Mouse (Mus musculus) midbrain, embryonic 12.5 days (tissue): ENCODE results near the gene Qrich2. TPM values are rescaled to one million over a fixed set of nuclear protein-coding genes. Genes with fewer than 3 reads are reported as not detected.

Experiments used
- ATAC-seq: fragments of 200-750 bp; cut with Nextera tagmentation; 2 replicates; pipeline ENCODE4 v1.8.0; 2017; ENCODE audit warnings: low read depth, moderate TSS enrichment, moderate library complexity; ENCODE audit not compliant: low FRiP score
- H3K27ac ChIP-seq: fragments of 300-500 bp; sonication (generic); replicated peaks from 2 replicates; pipeline ENCODE4 v1.5.1; 2016; ENCODE audit warnings: mild to moderate bottlenecking
- H3K27me3 ChIP-seq: fragments of 300-500 bp; sonication (generic); 2 replicates; pipeline ENCODE4 v1.6.1; 2016; ENCODE audit warnings: mild to moderate bottlenecking
- H3K36me3 ChIP-seq: fragments of 300-500 bp; sonication (generic); 2 replicates; pipeline ENCODE4 v1.6.1; 2016
- H3K4me1 ChIP-seq: fragments of 300-500 bp; sonication (generic); 2 replicates; pipeline ENCODE4 v1.6.1; 2016
- H3K4me2 ChIP-seq: fragments of 300-500 bp; sonication (generic); replicated peaks from 2 replicates; pipeline ENCODE4 v1.6.1; 2016; ENCODE audit warnings: mild to moderate bottlenecking, moderate library complexity
- H3K4me3 ChIP-seq: fragments of 300-500 bp; sonication (generic); 2 replicates; pipeline ENCODE4 v1.5.1; 2016; ENCODE audit warnings: mild to moderate bottlenecking
- H3K9ac ChIP-seq: fragments of 300-500 bp; sonication (generic); replicated peaks from 2 replicates; pipeline ENCODE4 v1.6.1; 2016; ENCODE audit warnings: mild to moderate bottlenecking, moderate library complexity
- H3K9me3 ChIP-seq: fragments of 300-500 bp; sonication (generic); 2 replicates; pipeline ENCODE4 v1.6.1; 2016; ENCODE audit warnings: mild to moderate bottlenecking
- WGBS: fragments of 180-500 bp; shearing (Covaris S2); methylation state at CpG from one replicate; pipeline ENCODE4 v1.1.7; 2016; 5-methylcytosine and 5-hydroxymethylcytosine counted together
- polyA plus RNA-seq: library from polyadenylated mRNA; unstranded; fragments of >200 nt; fragmentation: Nextera tagmentation; extraction: Ambion mirVana; gene quantifications from 2 replicates; pipeline ENCODE4 v1.2.1, GENCODE M21; 2016

Qrich2 gene
- polyA plus RNA-seq, 1 experiment from 2014 or later, result not detected

GRCm38 (mm10) chr11:116423782-116424620 lies 42.0 kb downstream of the Qrich2 start:
- Histone ChIP-seq H3K4me3 (no peak overlapping the region), H3K9ac (no peak overlapping the region), H3K27me3 (0 out of 2 replicates have a peak, but pooled peaks cover 3% of the 10 kb centered on the region), H3K27ac (no peak overlapping the region), H3K9me3 (no peaks in the 10 kb centered on the region), H3K4me1 (no peaks in the 10 kb centered on the region), H3K36me3 (no peaks in the 10 kb centered on the region), H3K4me2 (no peak overlapping the region)
- ATAC-seq, result no peak
- 82% methylated on average over 10 of the region's 10 CpGs for WGBS

DNA sequence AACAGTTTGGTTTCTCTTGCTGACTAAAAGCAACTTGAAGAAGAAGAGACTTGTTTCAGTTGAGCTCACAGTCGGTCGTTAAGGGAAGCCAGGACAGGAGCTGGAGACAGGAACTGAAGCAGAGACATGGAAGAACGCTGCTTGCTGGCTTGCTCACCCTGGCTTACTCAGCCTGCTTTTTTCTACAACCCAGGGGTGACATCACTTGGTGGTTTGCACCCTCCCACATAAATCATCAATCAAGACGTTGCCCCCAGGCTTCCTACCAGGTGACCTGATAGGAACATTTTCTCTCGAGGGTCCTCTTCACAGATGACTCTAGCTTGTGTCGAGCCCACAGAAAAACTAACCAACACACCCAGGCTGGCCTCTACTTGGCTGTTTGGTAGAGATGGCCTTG lies 42.8 kb downstream of the Qrich2 start:
- Histone ChIP-seq H3K27ac (no peak overlapping the region), H3K36me3 (no peaks in the 10 kb centered on the region), H3K4me2 (no peak overlapping the region), H3K4me3 (no peak overlapping the region), H3K27me3 (0 out of 2 replicates have a peak, but pooled peaks cover 3% of the 10 kb centered on the region), H3K9ac (no peak overlapping the region), H3K9me3 (no peaks in the 10 kb centered on the region), H3K4me1 (0 out of 2 replicates have a peak, but pooled peaks cover 4% of the 10 kb centered on the region)
- 89% methylated on average over 6 of the region's 6 CpGs for WGBS
- no peak for ATAC-seq

DNA sequence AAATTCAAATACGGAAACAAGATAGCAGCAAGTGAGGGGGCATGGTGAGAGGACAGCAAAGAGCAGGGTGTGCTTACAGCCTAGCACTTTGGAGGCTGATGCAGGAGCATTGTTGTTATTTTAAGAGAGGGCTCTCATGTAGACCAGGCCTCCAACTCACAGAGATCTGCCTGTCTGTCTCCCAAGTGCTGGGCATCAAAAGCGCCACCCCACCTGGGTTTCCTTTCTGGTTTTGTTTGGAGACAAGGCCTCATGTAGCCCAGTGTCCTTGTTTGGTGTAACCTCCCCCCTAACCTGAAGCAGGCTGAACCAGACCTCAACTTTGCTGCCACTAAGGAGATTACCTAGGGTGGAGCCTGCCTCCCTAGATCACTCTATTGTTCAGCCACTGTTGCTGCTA lies 43.5 kb downstream of the Qrich2 start:
- WGBS, result 76% methylated on average over 2 of the region's 2 CpGs
- no peak for ATAC-seq

DNA sequence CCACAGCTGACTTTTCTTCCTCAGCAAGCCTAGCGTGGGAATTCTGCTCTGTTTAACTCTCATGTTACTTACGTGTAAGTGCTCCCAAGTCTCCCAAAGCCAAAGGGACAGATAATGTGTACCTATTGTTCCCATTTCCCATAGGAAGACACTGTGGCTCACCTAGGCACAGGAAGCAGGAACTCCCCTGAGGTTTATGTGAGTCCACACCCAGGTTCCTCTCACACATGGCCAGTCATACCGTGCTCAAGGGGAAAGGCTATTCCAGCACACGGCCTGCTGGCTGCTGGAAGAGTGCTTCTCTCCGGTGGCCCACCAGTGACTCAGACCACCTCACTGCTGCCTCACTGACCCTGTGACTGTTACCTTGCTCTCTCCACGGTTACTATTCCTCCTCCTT lies 44.9 kb downstream of the Qrich2 start:
- H3K9ac ChIP-seq, result no peak overlapping the region
- no peak overlapping the region for H3K27ac ChIP-seq
- no peak overlapping the region for H3K4me3 ChIP-seq
- WGBS, result 85% methylated on average over 6 of the region's 6 CpGs
- H3K4me1 ChIP-seq, result 0 out of 2 replicates have a peak, but pooled peaks cover 5% of the 10 kb centered on the region
- no peaks in the 10 kb centered on the region for H3K36me3 ChIP-seq
- ATAC-seq, result no peak
- 0 out of 2 replicates have a peak, but pooled peaks cover 3% of the 10 kb centered on the region for H3K27me3 ChIP-seq
- no peaks in the 10 kb centered on the region for H3K9me3 ChIP-seq
- no peak overlapping the region for H3K4me2 ChIP-seq

More for the DNA sequence above, 43.5 kb downstream of the Qrich2 start:
- Histone ChIP-seq H3K27ac (no peak overlapping the region), H3K4me3 (no peak overlapping the region), H3K4me1 (0 out of 2 replicates have a peak, but pooled peaks cover 5% of the 10 kb centered on the region), H3K36me3 (no peaks in the 10 kb centered on the region), H3K4me2 (no peak overlapping the region), H3K9ac (no peak overlapping the region), H3K27me3 (0 out of 2 replicates have a peak, but pooled peaks cover 3% of the 10 kb centered on the region), H3K9me3 (no peaks in the 10 kb centered on the region)

DNA sequence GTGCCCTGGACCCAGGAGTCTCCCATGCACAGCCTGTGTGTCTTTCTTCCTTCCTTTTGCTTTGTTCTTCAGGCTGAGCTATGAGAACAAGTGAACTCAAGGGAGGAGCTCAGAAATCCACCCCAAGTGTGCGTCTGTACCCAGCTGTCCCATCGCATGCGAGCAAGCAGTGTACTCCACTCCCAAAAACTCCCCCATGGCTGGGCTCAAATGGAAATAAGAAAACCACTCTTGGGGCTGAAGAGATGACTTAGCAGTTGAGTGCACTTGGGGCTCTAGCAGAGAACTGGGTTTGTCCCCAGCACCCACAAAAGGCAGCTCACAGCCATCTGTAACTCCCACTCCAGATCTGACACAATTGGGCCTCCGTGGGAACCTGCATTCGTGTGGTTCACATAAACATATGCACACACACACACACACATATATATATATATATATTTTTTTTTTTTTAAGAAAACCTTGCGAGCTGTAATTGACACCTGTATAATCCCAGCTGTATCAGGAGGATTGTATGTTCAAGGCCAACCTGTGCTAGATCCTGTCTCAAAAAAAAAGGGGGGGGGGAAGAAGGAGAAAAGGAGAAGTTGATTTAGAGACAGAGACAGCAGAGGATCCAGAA lies 47.1 kb downstream of the Qrich2 start:
- Histone ChIP-seq H3K27ac (peak overlapping the region; percentile 30; the same call in 1 of the 2 replicates), H3K9me3 (no peaks in the 10 kb centered on the region), H3K4me1 (0 out of 2 replicates have a peak, but pooled peaks cover 5% of the 10 kb centered on the region), H3K9ac (no peak overlapping the region), H3K4me3 (no peak overlapping the region), H3K27me3 (peaks cover 13% of the 10 kb centered on the region), H3K4me2 (no peak overlapping the region), H3K36me3 (no peaks in the 10 kb centered on the region)
- 75% methylated on average over 6 of the region's 6 CpGs for WGBS
- ATAC-seq, result no peak

GRCm38 (mm10) chr11:116418194-116418840 lies 47.7 kb downstream of the Qrich2 start:
- Histone ChIP-seq H3K9me3 (no peaks in the 10 kb centered on the region), H3K4me3 (no peak overlapping the region), H3K4me2 (no peak overlapping the region), H3K4me1 (peaks cover 11% of the 10 kb centered on the region; the same call in 1 of the 2 replicates), H3K27me3 (peaks cover 17% of the 10 kb centered on the region), H3K27ac (peak overlapping the region; percentile 30; the same call in 1 of the 2 replicates), H3K36me3 (no peaks in the 10 kb centered on the region), H3K9ac (no peak overlapping the region)
- 18% methylated on average over 2 of the region's 2 CpGs for WGBS
- no peak for ATAC-seq

GRCm38 (mm10) chr11:116417054-116417453 lies 49.0 kb downstream of the Qrich2 start:
- Histone ChIP-seq H3K27ac (no peak overlapping the region), H3K27me3 (peaks cover 14% of the 10 kb centered on the region), H3K9me3 (no peaks in the 10 kb centered on the region), H3K4me2 (no peak overlapping the region), H3K4me1 (peaks cover 15% of the 10 kb centered on the region), H3K4me3 (no peak overlapping the region), H3K9ac (no peak overlapping the region), H3K36me3 (no peaks in the 10 kb centered on the region)
- WGBS, result 83% methylated on average over 5 of the region's 5 CpGs
- ATAC-seq, result no peak

DNA sequence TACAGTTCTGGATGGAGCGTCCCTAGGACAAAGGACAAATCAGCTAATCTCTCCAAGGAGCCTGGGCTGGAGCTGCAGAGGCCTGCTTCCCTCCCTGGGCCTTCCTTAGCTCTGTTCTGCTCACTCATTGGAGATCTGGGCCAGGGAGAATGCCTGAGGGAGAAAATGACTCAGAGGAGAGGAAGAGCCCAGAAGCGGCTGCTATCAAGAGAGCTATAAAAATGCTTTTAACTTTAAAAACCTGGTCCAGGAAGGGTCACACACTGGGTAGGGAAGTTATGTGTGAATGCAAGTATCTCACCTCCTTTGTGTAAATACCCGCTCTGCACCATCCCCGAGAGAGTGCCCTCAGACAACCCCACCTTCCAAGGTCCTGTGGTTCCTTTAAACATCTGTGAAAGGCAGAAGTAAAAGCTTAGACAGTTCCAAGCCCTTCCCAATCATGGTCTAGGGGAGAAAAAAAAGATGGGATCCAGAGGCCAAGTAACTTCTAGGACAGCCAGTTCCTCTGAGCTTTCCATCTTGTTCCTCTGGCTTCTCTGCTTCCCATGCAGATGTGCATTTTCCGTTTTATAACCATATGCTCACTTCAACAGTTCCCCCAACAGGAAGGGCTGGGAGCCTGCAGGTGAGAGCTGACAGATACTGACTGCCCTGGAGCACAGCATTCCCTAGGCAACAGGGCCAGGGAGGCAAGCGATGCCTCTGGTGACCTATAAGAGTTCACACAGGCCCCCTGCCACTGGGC lies 49.7 kb downstream of the Qrich2 start:
- WGBS, result 72% methylated on average over 6 of the region's 6 CpGs
- Histone ChIP-seq H3K27me3 (peaks cover 14% of the 10 kb centered on the region), H3K27ac (no peak overlapping the region), H3K4me2 (no peak overlapping the region), H3K4me1 (peaks cover 22% of the 10 kb centered on the region), H3K4me3 (no peak overlapping the region), H3K9me3 (no peaks in the 10 kb centered on the region), H3K36me3 (no peaks in the 10 kb centered on the region), H3K9ac (no peak overlapping the region)
- no peak for ATAC-seq

- WGBS, result 84% methylated on average over 4 of the region's 4 CpGs
- Histone ChIP-seq H3K4me1 (peaks cover 29% of the 10 kb centered on the region), H3K4me3 (peak overlapping the region; percentile 86), H3K36me3 (no peaks in the 10 kb centered on the region), H3K9me3 (no peaks in the 10 kb centered on the region), H3K4me2 (peak overlapping the region; percentile 99), H3K9ac (no peak overlapping the region; the same call in 1 of the 2 replicates), H3K27me3 (peaks cover 14% of the 10 kb centered on the region), H3K27ac (peak overlapping the region; percentile 87)
- peak; percentile 32; the same call in 1 of the 2 replicates for ATAC-seq
Observed at GRCm38 (mm10) chr11:116413631-116414022, 52.4 kb downstream of the Qrich2 start.

GRCm38 (mm10) chr11:116412904-116413630 lies 53.0 kb downstream of the Qrich2 start, which contains the start of gene Rnf157:
TSS of gene Rnf157 (minus strand) at chr11:116413032.
- Histone ChIP-seq H3K36me3 (no peaks in the 10 kb centered on the region), H3K9me3 (no peaks in the 10 kb centered on the region), H3K27me3 (peaks cover 14% of the 10 kb centered on the region), H3K9ac (peak within 1 kb of the TSS; percentile 96), H3K4me2 (peak within 1 kb of the TSS; percentile 99), H3K4me1 (peaks cover 25% of the 10 kb centered on the region), H3K4me3 (peak within 1 kb of the TSS; percentile 86), H3K27ac (peak within 1 kb of the TSS; percentile 87)
- ATAC-seq, result peak; percentile 95
- 2% methylated on average over 62 of the region's 82 CpGs for WGBS
